Mouse (Mus musculus) embryo, embryonic 11 days (tissue): ENCODE results near the gene Chil3.
"Not testable (repeated sequence)": the region's sequence is repeated elsewhere in the genome, so short reads cannot be mapped to it uniquely, and the experiment has no call there.

Experiments
- DNase-seq: peaks from one replicate; pipeline ENCODE4 v3.0.0-alpha.2; 2015

Chil3 gene

GRCm38 (mm10) chr3:106167464-106167863 is at the start of gene Chil3:
Chil3 (minus strand) TSS chr3:106167564.
- DNase-seq: no peak

- not testable (repeated sequence) for DNase-seq
Measured at GRCm38 (mm10) chr3:106198030-106198429, 30.7 kb upstream of the Chil3 start.

- not testable (repeated sequence) for DNase-seq
Measured at GRCm38 (mm10) chr3:106197246-106197645, 29.9 kb upstream of the Chil3 start.

- no peak for DNase-seq
Measured at GRCm38 (mm10) chr3:106196276-106196675, 28.9 kb upstream of the Chil3 start.

GRCm38 (mm10) chr3:106195486-106195885 is 28.1 kb upstream of the Chil3 start:
- no peak for DNase-seq

GRCm38 (mm10) chr3:106187991-106188390 is 20.6 kb upstream of the Chil3 start:
- DNase-seq: no peak

GRCm38 (mm10) chr3:106177509-106178189 is 10.3 kb upstream of the Chil3 start:
- no peak for DNase-seq

- not testable (repeated sequence) for DNase-seq
Measured at GRCm38 (mm10) chr3:106174971-106175370, 7.6 kb upstream of the Chil3 start.

GRCm38 (mm10) chr3:106172506-106172905 is 5.1 kb upstream of the Chil3 start:
- DNase-seq: not testable (repeated sequence)

GRCm38 (mm10) chr3:106171135-106171731 is 3.9 kb upstream of the Chil3 start:
- no peak for DNase-seq

- DNase-seq: no peak
Measured at GRCm38 (mm10) chr3:106170522-106171053, 3.2 kb upstream of the Chil3 start.

GRCm38 (mm10) chr3:106154413-106154812 is 13.0 kb downstream of the Chil3 start:
- DNase-seq: no peak

- no peak for DNase-seq
Measured at GRCm38 (mm10) chr3:106144081-106144480, 23.3 kb downstream of the Chil3 start.

- no peak for DNase-seq
Measured at GRCm38 (mm10) chr3:106131690-106132089, 35.7 kb downstream of the Chil3 start.

GRCm38 (mm10) chr3:106128807-106129493 is 38.4 kb downstream of the Chil3 start:
- no peak for DNase-seq

GRCm38 (mm10) chr3:106126999-106127398 is 40.4 kb downstream of the Chil3 start:
- DNase-seq: no peak

- DNase-seq: no peak
Measured at GRCm38 (mm10) chr3:106112929-106113328, 54.4 kb downstream of the Chil3 start, which contains the start of gene Chia1. Chia1 (plus strand) TSS chr3:106113229.
